Mouse (Mus musculus): ENCODE measurements around the gene Vmn2r47. TPM values are rescaled to one million over a fixed set of nuclear protein-coding genes. Genes with fewer than 3 reads are reported as not detected.
"Not testable (repeated sequence)": the region's sequence is repeated elsewhere in the genome, so short reads cannot be mapped to it uniquely, and the experiment has no call there.

Vmn2r47 gene
- polyA plus RNA-seq (2016; fragmentation: Nextera tagmentation; extraction: Ambion mirVana): not detected in 2 replicates

- not testable (repeated sequence) for H3K27ac ChIP-seq; H3K4me3 ChIP-seq; DNase-seq (ENCODE audit: low spot score); H3K4me1 ChIP-seq; H3K27me3 ChIP-seq (ENCODE audit: insufficient read depth, poor library complexity, severe bottlenecking); H3K9me3 ChIP-seq; H3K36me3 ChIP-seq
- no CpG with 5 or more reads among the region's 1 CpGs for WGBS
These were observed at the start of gene Vmn2r47 for GRCm38 (mm10) chr7:9841225-9841624. Vmn2r47 (minus strand) TSS chr7:9841325.

- not testable (repeated sequence) for H3K27me3 ChIP-seq (ENCODE audit: insufficient read depth, poor library complexity, severe bottlenecking); H3K4me1 ChIP-seq; DNase-seq (ENCODE audit: low spot score); H3K4me3 ChIP-seq; H3K27ac ChIP-seq; H3K9me3 ChIP-seq; H3K36me3 ChIP-seq
- no CpG with 5 or more reads among the region's 1 CpGs for WGBS
These were observed 70.7 kb downstream of the Vmn2r47 start, which contains the start of gene Vmn2r46 for GRCm38 (mm10) chr7:9770471-9770870. Vmn2r46 (minus strand) TSS chr7:9770571.

Other genes starting within 250 kb of the Vmn2r47 start
- not detected in 2 replicates for gene Vmn2r46, start 70.8 kb downstream of the Vmn2r47 start, polyA plus RNA-seq (2016; fragmentation: Nextera tagmentation; extraction: Ambion mirVana)
- not detected in 2 replicates for gene Vmn2r48, start 112.3 kb upstream of the Vmn2r47 start, polyA plus RNA-seq (2016; fragmentation: Nextera tagmentation; extraction: Ambion mirVana)
- gene Vmn2r49, start 150.9 kb upstream of the Vmn2r47 start, polyA plus RNA-seq (2016; fragmentation: Nextera tagmentation; extraction: Ambion mirVana): not detected in 2 replicates
- gene Vmn2r50, start 212.0 kb upstream of the Vmn2r47 start, polyA plus RNA-seq (2016; fragmentation: Nextera tagmentation; extraction: Ambion mirVana): not detected in 2 replicates

All from heart, embryonic 10.5 days (tissue).